Mouse (Mus musculus): ENCODE measurements at regions not wholly inside any gene's neighbourhood (a gene's known extent, or its start where the extent isn't known, plus 50 kb on each side); places are given as distances from the start of the nearest gene placed in this dataset.

DNA sequence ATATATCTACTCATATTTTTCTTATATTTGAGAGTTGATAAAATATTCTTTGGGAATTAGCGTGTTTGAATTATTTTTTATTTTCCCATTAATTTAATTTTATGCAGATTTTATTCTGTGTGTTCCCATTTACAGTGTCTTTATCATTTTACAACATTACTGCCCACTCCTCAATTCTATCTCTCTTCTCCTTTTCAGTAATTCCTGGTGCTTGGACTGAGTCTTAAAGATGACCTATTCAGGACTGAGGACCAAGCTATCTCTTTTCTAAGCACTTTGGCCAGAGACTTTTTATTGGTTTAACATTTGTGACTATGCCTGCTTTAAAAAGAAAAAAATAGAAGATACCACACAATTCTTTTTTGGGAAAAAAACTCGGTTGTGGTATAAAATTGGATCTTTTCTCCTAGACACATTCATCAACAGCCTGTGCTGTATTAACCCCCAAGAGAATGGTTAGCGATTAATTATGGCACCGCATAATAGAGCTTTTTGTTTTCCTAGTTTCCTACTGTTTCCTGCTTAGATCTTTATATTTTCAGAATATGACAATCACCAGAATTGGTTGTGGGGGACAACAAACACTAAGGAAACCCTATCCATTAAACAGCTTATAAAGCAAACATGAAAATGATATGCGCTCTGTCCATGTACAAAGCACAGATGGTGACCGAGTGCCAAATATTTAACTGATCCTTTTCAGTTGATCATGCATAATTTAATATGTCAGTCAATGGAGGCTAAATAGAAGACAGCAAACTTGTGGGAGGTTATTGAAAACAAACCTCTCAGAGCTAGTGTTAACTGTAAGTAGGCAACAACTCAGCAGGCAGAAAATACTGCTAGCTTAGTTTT lies 286.3 kb downstream of the Slitrk6 start:
- TF ChIP-seq CTCF (IDR thresholded peaks at IDR 0.05; ENCODE audit: low read depth) (no peak), EP300 (IDR thresholded peaks at IDR 0.05; ENCODE audit: low read depth) (no peak)

All from heart, postnatal 0 days (tissue).